Comparison of ENCODE assay signal across 8 mouse cellular contexts in genomic region chr6:49318966-49319594, GRCm38 (mm10). TPM values are rescaled to one million over a fixed set of nuclear protein-coding genes. Genes with fewer than 3 reads are reported as not detected.
A peak's percentile ranks its signal among the peaks of the same experiment; 100 is the strongest.
DNase-seq lines count a peak whose midpoint lies in the region; ATAC-seq and TF ChIP-seq lines count a peak whose summit lies in the region.

TSS of gene Ccdc126 (plus strand) at chr6:49319274.

- H3K36me3 ChIP-seq in heart, embryonic 12.5 days, result no peaks in the 10 kb centered on the region
- no peaks in the 10 kb centered on the region for H3K36me3 ChIP-seq in kidney, postnatal 0 days (ENCODE audit: insufficient read depth, low read length)
- no peaks in the 10 kb centered on the region for H3K36me3 ChIP-seq in liver, embryonic 11.5 days (ENCODE audit: control insufficient read depth, insufficient read depth, low read length)
- no peaks in the 10 kb centered on the region for H3K36me3 ChIP-seq in stomach, embryonic 14.5 days (ENCODE audit: control insufficient read depth, insufficient read depth, low read length)

- H3K4me3 ChIP-seq in heart, embryonic 12.5 days, result peak within 1 kb of the TSS; percentile 74
- peak within 1 kb of the TSS; percentile 60 for H3K4me3 ChIP-seq in kidney, postnatal 0 days (replicated peaks; ENCODE audit: low read depth, low read length)
- peak within 1 kb of the TSS; percentile 74 for H3K4me3 ChIP-seq in liver, embryonic 11.5 days (ENCODE audit: low read depth, low read length)
- H3K4me3 ChIP-seq in stomach, embryonic 14.5 days (ENCODE audit: low read depth, low read length), result peak within 1 kb of the TSS; percentile 71

- H3K4me2 ChIP-seq in heart, embryonic 12.5 days, result peak within 1 kb of the TSS; percentile 82
- peak within 1 kb of the TSS; percentile 73 for H3K4me2 ChIP-seq in kidney, postnatal 0 days (ENCODE audit: low read length)
- peak within 1 kb of the TSS; percentile 74 for H3K4me2 ChIP-seq in liver, embryonic 11.5 days
- H3K4me2 ChIP-seq in stomach, embryonic 14.5 days (replicated peaks; ENCODE audit: low read depth, low read length), result peak within 1 kb of the TSS; percentile 66

- ATAC-seq in erythroid progenitor cell, adult 5-6 weeks (replicated peaks; ENCODE audit: low FRiP score, poor library complexity, severe bottlenecking), result peak; percentile 91
- ATAC-seq in heart, embryonic 12.5 days (ENCODE audit: insufficient number of reproducible peaks, low FRiP score), result peak; percentile 99
- ATAC-seq in kidney, postnatal 0 days (replicated peaks; ENCODE audit: low FRiP score, low read depth), result peak; percentile 99
- ATAC-seq in liver, embryonic 11.5 days (replicated peaks; ENCODE audit: low FRiP score), result peak; percentile 100
- ATAC-seq in stomach, embryonic 14.5 days (ENCODE audit: insufficient number of reproducible peaks, insufficient read depth, low FRiP score, low read depth), result peak; percentile 99

- TF ChIP-seq CTCF in kidney, postnatal 0 days (IDR thresholded peaks at IDR 0.05; ENCODE audit: low read depth), result peak; percentile 73

- under 1% methylated on average over 47 of the region's 47 CpGs for WGBS in heart, embryonic 12.5 days
- WGBS in kidney, postnatal 0 days, result under 1% methylated on average over 47 of the region's 47 CpGs
- WGBS in liver, embryonic 11.5 days, result under 1% methylated on average over 47 of the region's 47 CpGs
- under 1% methylated on average over 47 of the region's 47 CpGs for WGBS in stomach, embryonic 14.5 days

- peak within 1 kb of the TSS; percentile 86 for H3K27ac ChIP-seq in heart, embryonic 12.5 days (ENCODE audit: poor library complexity, severe bottlenecking)
- peak within 1 kb of the TSS; percentile 90 for H3K27ac ChIP-seq in kidney, postnatal 0 days
- peak within 1 kb of the TSS; percentile 70 for H3K27ac ChIP-seq in liver, embryonic 11.5 days (ENCODE audit: low read depth, low read length)
- peak within 1 kb of the TSS; percentile 81 for H3K27ac ChIP-seq in stomach, embryonic 14.5 days (ENCODE audit: low read length)

- no peaks in the 10 kb centered on the region for H3K9me3 ChIP-seq in heart, embryonic 12.5 days (replicated peaks)
- no peaks in the 10 kb centered on the region for H3K9me3 ChIP-seq in kidney, postnatal 0 days (replicated peaks; ENCODE audit: low read length)
- no peaks in the 10 kb centered on the region for H3K9me3 ChIP-seq in liver, embryonic 11.5 days (ENCODE audit: control insufficient read depth, low read length)
- H3K9me3 ChIP-seq in stomach, embryonic 14.5 days (ENCODE audit: control insufficient read depth, low read depth, low read length), result no peaks in the 10 kb centered on the region

- H3K27me3 ChIP-seq in heart, embryonic 12.5 days (replicated peaks), result no peaks in the 10 kb centered on the region
- no peaks in the 10 kb centered on the region for H3K27me3 ChIP-seq in kidney, postnatal 0 days (ENCODE audit: insufficient read depth, low read length)
- no peaks in the 10 kb centered on the region for H3K27me3 ChIP-seq in liver, embryonic 11.5 days (replicated peaks; ENCODE audit: control insufficient read depth, insufficient read depth, low read length)
- H3K27me3 ChIP-seq in stomach, embryonic 14.5 days (ENCODE audit: control insufficient read depth, insufficient read depth, low read length), result no peaks in the 10 kb centered on the region

- H3K4me1 ChIP-seq in heart, embryonic 12.5 days (replicated peaks), result peaks cover 21% of the 10 kb centered on the region
- no peaks in the 10 kb centered on the region for H3K4me1 ChIP-seq in kidney, postnatal 0 days (replicated peaks; ENCODE audit: insufficient read depth, low read length)
- peaks cover 5% of the 10 kb centered on the region; the same call in 1 of the 2 replicates for H3K4me1 ChIP-seq in liver, embryonic 11.5 days (replicated peaks; ENCODE audit: control insufficient read depth, insufficient read depth, low read length)
- H3K4me1 ChIP-seq in stomach, embryonic 14.5 days (ENCODE audit: control insufficient read depth, insufficient read depth, low read length), result peaks cover 6% of the 10 kb centered on the region; the same call in 1 of the 2 replicates

- H3K9ac ChIP-seq in heart, embryonic 12.5 days, result peak within 1 kb of the TSS; percentile 87
- peak within 1 kb of the TSS; percentile 85 for H3K9ac ChIP-seq in kidney, postnatal 0 days (ENCODE audit: low read depth, low read length)
- peak within 1 kb of the TSS; percentile 85 for H3K9ac ChIP-seq in liver, embryonic 11.5 days (ENCODE audit: low read depth, low read length)
- H3K9ac ChIP-seq in stomach, embryonic 14.5 days (replicated peaks; ENCODE audit: low read depth, low read length), result peak within 1 kb of the TSS; percentile 76

- DNase-seq in CD4-positive helper T cell, adult 2 months (ENCODE audit: low read depth, low spot score), result peak; percentile 98
- DNase-seq in brain, embryonic 18.5 days (ENCODE audit: low read depth, low spot score), result peak; percentile 96
- peak; percentile 99 for DNase-seq in kidney, postnatal 0 days (ENCODE audit: low spot score)
- DNase-seq in liver, embryonic 11.5 days (ENCODE audit: low spot score), result peak; percentile 95
- peak; percentile 98 for DNase-seq in naive thymus-derived CD4-positive, alpha-beta T cell, adult 2 months (ENCODE audit: low read depth)

RNA-seq across cellular contexts. Expression of gene Ccdc126, which starts in this region (rescaled TPM):
- total RNA-seq in erythroid progenitor cell, adult 5-6 weeks (2015; ENCODE audit: low replicate concordance), result 5.0 and 6.1 TPM in 2 replicates
- 1.4 and 2.4 TPM in 2 replicates for total RNA-seq in erythroid progenitor cell, adult 5-6 weeks (2017; ENCODE audit: low replicate concordance)
- 7.4 and 8.1 TPM in 2 replicates for polyA plus RNA-seq in heart, embryonic 12.5 days (2016; fragmentation: Nextera tagmentation; extraction: Ambion mirVana)
- polyA plus RNA-seq in kidney, postnatal 0 days (2015; fragmentation: Nextera tagmentation; extraction: Ambion mirVana), result 15.8 and 16.4 TPM in 2 replicates
- polyA plus RNA-seq in liver, embryonic 11.5 days (2014; fragmentation: Nextera tagmentation; extraction: Ambion mirVana), result 5.0 and 6.1 TPM in 2 replicates
- polyA plus RNA-seq in stomach, embryonic 14.5 days (2014; fragmentation: Nextera tagmentation; extraction: Ambion mirVana), result 12.7 and 13.3 TPM in 2 replicates

Comparison
In these comparisons a context has a peak if more than half of its experiments do, and no peak if none do; other contexts are left out.
1. Peak in every context shown above with its lines: DNase-seq, ATAC-seq, H3K4me3 ChIP-seq and H3K27ac ChIP-seq.